Mouse (Mus musculus): ENCODE measurements around the gene Git1.

Git1 gene

GRCm38 (mm10) chr11:77493512-77494343 is at the start of gene Git1:
Gene Git1 (plus strand): TSS chr11:77493562.
- POLR2A ChIA-PET, result interaction anchor here (0.5 to 11.6 kb wide), 21 partner anchors 9 to 990 kb away, joined by 3 to 210 read pairs (median 5); partner anchors contain the start of genes Abhd15 (in 3 of the 4), Trp53i13 (in 3 of the 4), Taok1 (in 2 of the 4) and Coro6 (in 1 of the 4)
- CTCF ChIA-PET, result interaction anchor here (0.6 to 8.0 kb wide), 18 partner anchors 8 to 304 kb away, joined by 3 to 84 read pairs (median 4); partner anchors contain the start of genes Abhd15 (in 1 of the 4) and Trp53i13 (in 1 of the 4)

DNA sequence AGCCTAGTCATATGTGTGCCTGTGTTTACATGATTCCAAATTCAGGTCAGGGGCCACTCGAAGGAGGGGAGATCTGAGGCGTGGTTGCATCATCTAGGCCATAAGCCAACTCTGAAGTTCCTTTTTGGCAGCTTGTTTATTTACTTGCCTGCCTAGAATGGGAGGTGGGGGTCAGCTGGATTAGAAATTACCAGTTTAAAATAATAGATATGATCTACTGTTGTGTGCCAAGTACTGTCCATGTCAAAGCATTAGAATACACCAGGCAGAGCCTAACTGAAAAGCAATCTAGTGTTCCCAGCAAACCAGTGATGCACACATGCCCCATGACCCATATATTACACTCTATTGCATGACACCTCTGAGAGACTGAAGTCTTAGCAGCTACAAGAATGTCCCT is 48.4 kb upstream of the Git1 start:
- CTCF ChIA-PET, result interaction anchor here in 2 of 4 experiments (1.6 to 2.5 kb wide), 2 partner anchors 23 to 133 kb away, joined by 4 to 23 read pairs; no protein-coding TSS in a partner anchor
- POLR2A ChIA-PET, result interaction anchor here in 1 of 4 experiments (0.6 to 1.3 kb wide), 3 partner anchors 9 to 55 kb away, joined by 3 to 4 read pairs (median 3); no protein-coding TSS in a partner anchor

DNA sequence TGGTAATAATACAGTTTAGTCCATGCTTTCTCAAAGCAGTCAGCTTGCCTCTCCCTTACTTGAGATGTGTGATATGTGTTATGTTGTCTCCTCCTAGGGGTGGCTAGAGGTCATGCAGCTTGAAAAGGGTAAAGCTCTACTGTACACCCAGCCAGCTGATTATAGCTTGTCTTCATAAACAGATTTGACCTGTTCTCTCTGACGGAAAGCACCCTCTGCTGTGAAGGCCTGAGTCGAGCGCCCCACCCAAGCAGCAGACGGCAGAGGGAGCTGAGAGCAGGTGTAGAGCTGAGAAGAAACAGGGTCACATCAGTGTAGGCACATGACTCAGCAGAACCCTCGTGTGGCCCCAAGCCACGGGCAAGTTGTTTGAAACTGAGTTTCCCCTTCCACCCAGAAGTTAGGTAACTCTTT is 46.7 kb upstream of the Git1 start:
- POLR2A ChIA-PET, result interaction anchor here in 3 of 4 experiments (0.6 to 2.4 kb wide), 19 partner anchors 9 to 683 kb away, joined by 3 to 16 read pairs (median 3); partner anchors contain the start of genes Coro6 (in 1 of the 3), Gosr1 (in 1 of the 3) and Ssh2 (in 1 of the 3)
- CTCF ChIA-PET, result interaction anchor here (0.6 to 2.5 kb wide), 39 partner anchors 9 to 683 kb away, joined by 3 to 23 read pairs (median 3); partner anchors contain the start of genes Gosr1 (in 1 of the 4) and Ssh2 (in 1 of the 4)

- CTCF ChIA-PET, result no interaction called here
Observed at GRCm38 (mm10) chr11:77449224-77449623, 44.1 kb upstream of the Git1 start.

GRCm38 (mm10) chr11:77451670-77452069 is 41.7 kb upstream of the Git1 start:
- POLR2A ChIA-PET, result no interaction called here
- CTCF ChIA-PET, result no interaction called here

More at GRCm38 (mm10) chr11:77449224-77449623, 44.1 kb upstream of the Git1 start:
- POLR2A ChIA-PET, result interaction anchor here in 1 of 4 experiments (1.2 to 1.6 kb wide), 2 partner anchors 13 to 21 kb away, joined by 3 read pairs; partner anchors contain the start of gene Coro6

- CTCF ChIA-PET, result no interaction called here
- POLR2A ChIA-PET, result interaction anchor here in 1 of 4 experiments (1.5 to 2.0 kb wide), 2 partner anchors 8 to 12 kb away, joined by 4 read pairs; no protein-coding TSS in a partner anchor
Observed at GRCm38 (mm10) chr11:77453388-77453787, 40.0 kb upstream of the Git1 start.

- ChIA-PET POLR2A (interaction anchor here (0.6 to 1.0 kb wide), 6 partner anchors 9 to 380 kb away, joined by 3 to 4 read pairs (median 3); no protein-coding TSS in a partner anchor), CTCF (interaction anchor here in 3 of 4 experiments (0.5 to 1.0 kb wide), 3 partner anchors 11 to 12 kb away, joined by 3 read pairs; no protein-coding TSS in a partner anchor)
Observed at GRCm38 (mm10) chr11:77455770-77456510, 37.4 kb upstream of the Git1 start.

GRCm38 (mm10) chr11:77456866-77457265 is 36.5 kb upstream of the Git1 start:
- CTCF ChIA-PET, result interaction anchor here (0.5 to 1.0 kb wide), 7 partner anchors 10 to 991 kb away, joined by 3 to 6 read pairs (median 3); no protein-coding TSS in a partner anchor
- POLR2A ChIA-PET, result interaction anchor here in 3 of 4 experiments (0.6 to 0.8 kb wide), 3 partner anchors 10 to 381 kb away, joined by 3 to 4 read pairs (median 4); no protein-coding TSS in a partner anchor

- ChIA-PET POLR2A (interaction anchor here in 3 of 4 experiments (0.5 to 3.2 kb wide), 5 partner anchors 13 to 55 kb away, joined by 3 to 16 read pairs (median 3); partner anchors contain the start of gene Git1 (in 1 of the 3)), CTCF (interaction anchor here in 1 of 4 experiments (1.7 kb wide), 1 partner anchor 35 kb away, joined by 4 read pairs; no protein-coding TSS in a partner anchor)
Observed at GRCm38 (mm10) chr11:77461856-77462255, 31.5 kb upstream of the Git1 start.

GRCm38 (mm10) chr11:77462283-77463100 is 30.9 kb upstream of the Git1 start, which contains the start of gene Coro6:
Gene Coro6 (plus strand): TSS chr11:77462411.
- ChIA-PET CTCF (interaction anchor here in 3 of 4 experiments (0.5 to 1.7 kb wide), 4 partner anchors 16 to 465 kb away, joined by 3 to 5 read pairs (median 4); no protein-coding TSS in a partner anchor), POLR2A (interaction anchor here in 2 of 4 experiments (0.7 to 3.2 kb wide), 6 partner anchors 13 to 50 kb away, joined by 3 to 16 read pairs (median 3); partner anchors contain the start of gene Git1 (in 1 of the 2))

DNA sequence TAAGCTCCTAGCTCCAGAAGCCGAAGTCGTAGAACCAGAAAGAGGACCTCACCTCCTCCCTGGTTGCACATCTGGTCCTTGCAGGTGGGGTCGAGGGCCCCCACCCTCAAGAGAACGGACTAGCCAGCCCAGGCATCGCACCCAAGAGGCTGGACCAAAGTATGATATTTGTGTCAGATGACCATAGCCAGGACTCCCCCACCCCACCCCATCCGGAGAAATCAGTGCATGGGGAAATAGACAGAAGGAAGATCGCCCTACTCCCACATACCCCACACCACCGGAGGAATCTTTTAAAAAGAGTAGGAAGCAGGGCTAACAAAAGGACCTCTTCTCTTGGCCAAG is 30.3 kb upstream of the Git1 start:
- POLR2A ChIA-PET, result interaction anchor here in 2 of 4 experiments (0.7 to 3.2 kb wide), 4 partner anchors 16 to 30 kb away, joined by 3 to 16 read pairs (median 3); partner anchors contain the start of gene Git1 (in 1 of the 2)
- CTCF ChIA-PET, result interaction anchor here in 3 of 4 experiments (0.5 to 1.7 kb wide), 4 partner anchors 17 to 466 kb away, joined by 3 to 5 read pairs (median 4); no protein-coding TSS in a partner anchor

GRCm38 (mm10) chr11:77463786-77464185 is 29.6 kb upstream of the Git1 start:
- ChIA-PET POLR2A (interaction anchor here in 1 of 4 experiments (0.6 kb wide), 1 partner anchor 64 kb away, joined by 4 read pairs; no protein-coding TSS in a partner anchor), CTCF (no interaction called here)

DNA sequence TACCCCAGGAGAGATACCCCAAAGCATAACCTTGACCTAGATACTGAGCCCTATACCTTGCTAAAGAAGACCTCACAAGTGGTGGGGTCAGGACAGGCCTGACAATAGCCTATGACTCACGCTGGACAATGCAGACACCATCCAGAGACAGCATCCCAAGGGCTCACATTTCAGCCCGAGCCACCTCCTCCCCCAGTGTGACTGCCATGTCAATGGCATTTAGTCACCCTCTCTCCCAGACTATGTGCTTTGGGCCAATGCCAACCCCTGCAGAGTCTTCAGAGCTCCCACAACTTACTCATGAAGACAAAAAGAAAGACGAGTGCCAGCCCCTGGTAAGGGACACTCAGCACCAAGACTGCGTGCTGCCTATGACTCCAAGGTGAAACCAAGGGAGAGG is 28.7 kb upstream of the Git1 start:
- ChIA-PET CTCF (no interaction called here), POLR2A (no interaction called here)

DNA sequence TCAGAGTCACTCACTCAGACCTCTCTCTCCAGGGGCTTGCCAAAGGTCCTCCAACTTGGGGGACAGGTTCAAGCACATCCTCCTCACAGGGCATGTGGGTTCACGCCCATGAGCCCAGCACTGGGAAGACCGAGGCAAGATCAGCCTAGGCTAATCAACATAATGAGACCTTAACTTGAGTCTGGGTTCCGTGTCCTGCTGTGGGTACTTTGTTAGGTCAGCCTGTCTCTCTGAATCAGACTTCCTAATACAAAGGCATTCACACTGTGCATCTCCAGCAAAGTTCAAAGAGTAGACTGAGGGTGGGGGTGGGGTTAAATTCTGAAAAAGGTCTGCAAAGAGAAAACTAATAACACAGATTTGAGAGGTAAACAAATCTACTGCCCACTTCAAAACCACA is 28.3 kb upstream of the Git1 start:
- CTCF ChIA-PET, result interaction anchor here in 1 of 4 experiments (0.6 kb wide), 1 partner anchor 126 kb away, joined by 5 read pairs; no protein-coding TSS in a partner anchor

DNA sequence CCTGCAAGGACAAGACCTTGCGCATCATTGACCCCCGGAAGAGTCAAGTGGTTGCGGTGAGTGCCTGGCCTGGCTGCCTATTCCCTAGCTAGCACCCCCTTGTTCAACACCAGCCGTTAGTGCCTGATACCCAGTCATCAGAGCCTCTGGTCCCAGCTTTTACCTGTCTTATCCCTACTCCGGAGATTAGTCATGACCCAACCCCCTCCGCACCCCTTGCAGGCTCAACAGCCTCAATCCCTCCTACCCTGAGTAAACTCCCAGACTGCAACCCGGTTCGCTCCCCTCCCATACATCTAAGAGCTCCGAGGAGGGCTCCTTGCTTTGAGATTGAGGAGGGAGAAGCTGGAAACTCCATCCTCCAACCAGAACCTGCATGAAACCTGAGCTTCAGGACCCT is 26.8 kb upstream of the Git1 start:
- ChIA-PET POLR2A (interaction anchor here in 3 of 4 experiments (0.6 to 2.6 kb wide), 15 partner anchors 9 to 368 kb away, joined by 3 to 13 read pairs (median 3); partner anchors contain the start of genes Ankrd13b (in 1 of the 3) and Taok1 (in 1 of the 3)), CTCF (interaction anchor here (0.8 to 2.7 kb wide), 22 partner anchors 10 to 469 kb away, joined by 3 to 22 read pairs (median 8); partner anchors contain the start of genes Ankrd13b (in 1 of the 4), Slc6a4 (in 1 of the 4) and Ssh2 (in 1 of the 4))

More for the DNA sequence above, 28.3 kb upstream of the Git1 start:
- POLR2A ChIA-PET, result interaction anchor here in 1 of 4 experiments (1.4 kb wide), 1 partner anchor 143 kb away, joined by 4 read pairs; the partner anchor contains the start of gene Taok1

- CTCF ChIA-PET, result interaction anchor here (0.6 to 2.7 kb wide), 55 partner anchors 9 to 1446 kb away, joined by 3 to 23 read pairs (median 4); partner anchors contain the start of genes Ssh2 (in 2 of the 4), Abhd15 (in 1 of the 4), Ankrd13b (in 1 of the 4) and Git1 (in 1 of the 4)
- POLR2A ChIA-PET, result interaction anchor here in 3 of 4 experiments (0.6 to 2.6 kb wide), 23 partner anchors 9 to 999 kb away, joined by 3 to 13 read pairs (median 3); partner anchors contain the start of genes Ankrd13b (in 1 of the 3) and Taok1 (in 1 of the 3)
Observed at GRCm38 (mm10) chr11:77467157-77467556, 26.2 kb upstream of the Git1 start.
